Mouse (Mus musculus) myocyte (in vitro differentiated cells): ENCODE measurements around the gene Krt87. TPM values are rescaled to one million over a fixed set of nuclear protein-coding genes. Genes with fewer than 3 reads are reported as not detected.

Source experiments
- H3K27me3 ChIP-seq: one replicate; pipeline ENCODE4 v1.6.1; 2011; ENCODE audit not compliant: control insufficient read depth, insufficient read depth, insufficient read length
- H3K36me3 ChIP-seq: one replicate; pipeline ENCODE4 v1.6.1; 2011; ENCODE audit not compliant: control insufficient read depth, insufficient read depth
- H3K4me2 ChIP-seq: one replicate; pipeline ENCODE4 v1.6.1; 2011; ENCODE audit warnings: low read depth, control low read depth
- H3K4me3 ChIP-seq: one replicate; pipeline ENCODE4 v1.5.1; 2011; ENCODE audit warnings: mild to moderate bottlenecking, control low read depth, moderate library complexity
- H3K79me2 ChIP-seq: one replicate; pipeline ENCODE4 v1.6.1; 2011; ENCODE audit not compliant: control insufficient read depth, insufficient read depth
- H3ac ChIP-seq: one replicate; pipeline ENCODE4 v1.6.1; 2011; ENCODE audit not compliant: control insufficient read depth, insufficient read length
- CEBPB ChIP-seq: IDR thresholded peaks from 2 replicates; pipeline ENCODE4 v1.6.1; 2011; ENCODE audit warnings: mild to moderate bottlenecking, moderate library complexity; ENCODE audit not compliant: poor library complexity, insufficient read depth, severe bottlenecking
- E2F4 ChIP-seq: IDR thresholded peaks from one replicate; pipeline ENCODE4 v1.6.1; 2011; ENCODE audit warnings: mild to moderate bottlenecking, control low read depth, moderate library complexity; ENCODE audit not compliant: insufficient read depth
- MAX ChIP-seq: IDR thresholded peaks from one replicate; pipeline ENCODE4 v1.6.1; 2011; ENCODE audit warnings: low read depth, mild to moderate bottlenecking, control low read depth
- MYOD1 ChIP-seq, 3 experiments: IDR thresholded peaks; one replicate each; pipeline ENCODE4 v1.6.1; 2011; ENCODE audit warnings: control low read depth in 2 of 3, low read depth in 2 of 3, mild to moderate bottlenecking in 2 of 3, moderate library complexity in 1 of 3; ENCODE audit not compliant: insufficient read length in 2 of 3, control insufficient read depth in 1 of 3
- MYOG ChIP-seq, 3 experiments: IDR thresholded peaks; one replicate each; pipeline ENCODE4 v1.6.1; 2011; ENCODE audit warnings: control low read depth in 2 of 3, low read depth in 2 of 3, mild to moderate bottlenecking in 2 of 3; ENCODE audit not compliant: insufficient read length in 2 of 3, control insufficient read depth in 1 of 3, insufficient read depth in 1 of 3
- POLR2A ChIP-seq: IDR thresholded peaks from one replicate; pipeline ENCODE4 v1.6.1; 2011; ENCODE audit warnings: low read depth, mild to moderate bottlenecking, control low read depth, moderate library complexity; ENCODE audit not compliant: insufficient read length
- POLR2AphosphoS2 ChIP-seq: IDR thresholded peaks from one replicate; pipeline ENCODE4 v1.6.1; 2011; ENCODE audit warnings: low read depth, control low read depth; ENCODE audit not compliant: insufficient read length
- REST ChIP-seq: IDR thresholded peaks from one replicate; pipeline ENCODE4 v1.6.1; 2011; ENCODE audit warnings: mild to moderate bottlenecking, control low read depth, moderate library complexity; ENCODE audit not compliant: insufficient read depth, insufficient read length
- SRF ChIP-seq: IDR thresholded peaks from one replicate; pipeline ENCODE4 v1.6.1; 2011; ENCODE audit warnings: low read depth; ENCODE audit not compliant: control insufficient read depth, insufficient read length
- TCF12 ChIP-seq: IDR thresholded peaks from one replicate; pipeline ENCODE4 v1.6.1; 2011; ENCODE audit warnings: mild to moderate bottlenecking, control low read depth; ENCODE audit not compliant: poor library complexity, insufficient read depth, severe bottlenecking
- TCF3 ChIP-seq: IDR thresholded peaks from one replicate; pipeline ENCODE4 v1.6.1; 2011; ENCODE audit warnings: low read depth, control low read depth; ENCODE audit not compliant: insufficient read length
- USF1 ChIP-seq: IDR thresholded peaks from one replicate; pipeline ENCODE4 v1.6.1; 2011; ENCODE audit warnings: low read depth, mild to moderate bottlenecking, control low read depth, moderate library complexity
- polyA plus RNA-seq: library from polyadenylated mRNA; unstranded; fragments of >200 nt; fragmentation: generic; extraction: Trizol; gene quantifications from one replicate; pipeline ENCODE4 v1.2.1, GENCODE M21; 2012; ENCODE audit warnings: missing spikeins

Gene Krt87
- polyA plus RNA-seq, 1 experiment, result not detected

DNA sequence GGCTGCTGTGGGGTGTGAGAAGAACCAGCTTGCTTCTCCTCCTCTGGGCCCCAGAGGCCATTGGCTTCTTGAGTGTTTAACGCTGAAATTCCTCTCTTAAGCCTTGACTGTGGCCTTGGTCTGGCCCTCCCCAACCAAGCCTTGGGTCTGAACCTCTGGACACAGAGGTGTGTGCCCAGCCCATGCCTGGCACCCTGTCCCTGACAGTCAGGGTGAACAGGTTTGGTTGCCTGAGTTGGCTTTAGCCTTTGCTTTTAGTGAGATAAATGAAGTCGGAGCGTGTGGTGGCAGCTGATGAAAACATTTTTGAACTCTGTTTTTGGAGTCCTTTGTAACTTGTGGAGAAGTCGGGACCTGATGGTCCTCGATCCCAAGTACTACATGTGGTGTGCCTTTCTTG lies 48.4 kb downstream of the Krt87 start:
- Histone ChIP-seq H3K27me3 (no peaks in the 10 kb centered on the region), H3K79me2 (no peaks in the 10 kb centered on the region), H3K4me2 (no peak overlapping the region), H3ac (no peak overlapping the region), H3K36me3 (no peaks in the 10 kb centered on the region), H3K4me3 (no peak overlapping the region)
- no peak for TF ChIP-seq SRF
- TF ChIP-seq CEBPB, result no peak
- TF ChIP-seq POLR2A, result no peak
- no peak for TF ChIP-seq USF1
- TF ChIP-seq MAX, result no peak
- TF ChIP-seq REST, result no peak
- no peak for TF ChIP-seq E2F4

DNA sequence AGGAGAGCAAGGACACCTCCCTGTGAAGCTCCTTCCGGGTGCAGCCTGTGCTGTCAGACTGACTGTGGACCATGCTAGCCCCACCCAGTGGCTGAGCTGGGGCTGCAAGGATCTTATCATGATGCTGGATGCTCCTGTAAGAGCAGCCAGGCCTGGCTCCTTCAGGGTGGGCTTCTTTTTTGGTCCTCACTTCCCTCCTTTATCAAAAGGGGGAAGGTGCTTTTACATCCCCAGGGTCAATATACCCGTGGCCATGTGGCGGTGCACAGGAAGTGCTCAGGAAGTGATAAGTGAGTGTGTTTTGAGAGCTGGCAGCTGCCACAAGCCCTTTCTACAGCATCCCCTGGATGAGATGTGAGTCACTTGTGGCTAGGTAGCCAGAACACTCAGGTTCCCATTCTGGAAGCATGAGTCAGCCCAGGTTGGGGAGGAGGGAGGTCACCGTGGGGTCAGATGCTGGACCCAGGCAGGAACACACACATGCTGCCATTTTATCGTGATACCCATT lies 50.5 kb downstream of the Krt87 start:
- H3K79me2 ChIP-seq, result no peaks in the 10 kb centered on the region
- no peak overlapping the region for H3ac ChIP-seq
- no peak overlapping the region for H3K4me2 ChIP-seq
- H3K4me3 ChIP-seq, result no peak overlapping the region
- H3K27me3 ChIP-seq, result no peaks in the 10 kb centered on the region
- no peak for TF ChIP-seq POLR2AphosphoS2
- no peaks in the 10 kb centered on the region for H3K36me3 ChIP-seq

GRCm38 (mm10) chr15:101387176-101387575 lies 51.4 kb downstream of the Krt87 start:
- Histone ChIP-seq H3ac (no peak overlapping the region), H3K36me3 (no peaks in the 10 kb centered on the region), H3K4me2 (no peak overlapping the region), H3K79me2 (no peaks in the 10 kb centered on the region), H3K27me3 (no peaks in the 10 kb centered on the region), H3K4me3 (no peak overlapping the region)
- TF ChIP-seq MAX (no peak), POLR2A (no peak), REST (no peak)

- Histone ChIP-seq H3K79me2 (no peaks in the 10 kb centered on the region), H3K36me3 (no peaks in the 10 kb centered on the region), H3K4me3 (no peak overlapping the region), H3K27me3 (no peaks in the 10 kb centered on the region), H3ac (no peak overlapping the region), H3K4me2 (peak overlapping the region; percentile 36)
- TF ChIP-seq SRF, result no peak
- no peak for TF ChIP-seq MAX
- TF ChIP-seq TCF3, result no peak
- no peak for TF ChIP-seq POLR2AphosphoS2
- no peak for TF ChIP-seq MYOG (IDR thresholded peaks at IDR 0.05; ENCODE audit: control insufficient read depth in 1 of 3, insufficient read depth in 1 of 3, insufficient read length in 2 of 3, low read depth in 2 of 3)
- TF ChIP-seq TCF12, result no peak
- TF ChIP-seq REST, result no peak
- no peak for TF ChIP-seq POLR2A
- TF ChIP-seq USF1, result no peak
- TF ChIP-seq CEBPB, result no peak
- TF ChIP-seq MYOD1 (IDR thresholded peaks at IDR 0.05; ENCODE audit: control insufficient read depth in 1 of 3, insufficient read length in 2 of 3, low read depth in 2 of 3), result no peak
- no peak for TF ChIP-seq E2F4
Observed at GRCm38 (mm10) chr15:101385064-101385463, 53.5 kb downstream of the Krt87 start.

- H3K36me3 ChIP-seq, result no peaks in the 10 kb centered on the region
- H3K4me2 ChIP-seq, result peak overlapping the region; percentile 36
- TF ChIP-seq MYOD1 (IDR thresholded peaks at IDR 0.05; ENCODE audit: control insufficient read depth in 1 of 3, insufficient read length in 2 of 3, low read depth in 2 of 3), result no peak
- TF ChIP-seq TCF12, result no peak
- TF ChIP-seq REST, result no peak
- no peak for TF ChIP-seq TCF3
- no peak for TF ChIP-seq SRF
- TF ChIP-seq CEBPB, result no peak
- no peak for TF ChIP-seq MYOG (IDR thresholded peaks at IDR 0.05; ENCODE audit: control insufficient read depth in 1 of 3, insufficient read depth in 1 of 3, insufficient read length in 2 of 3, low read depth in 2 of 3)
- TF ChIP-seq POLR2AphosphoS2, result no peak
- TF ChIP-seq POLR2A, result no peak
- TF ChIP-seq MAX, result no peak
- no peak for TF ChIP-seq USF1
- TF ChIP-seq E2F4, result no peak
- no peak overlapping the region for H3ac ChIP-seq
- no peaks in the 10 kb centered on the region for H3K79me2 ChIP-seq
- H3K4me3 ChIP-seq, result no peak overlapping the region
- H3K27me3 ChIP-seq, result no peaks in the 10 kb centered on the region
Observed at GRCm38 (mm10) chr15:101384610-101385009, 54.0 kb downstream of the Krt87 start.
